Mouse (Mus musculus): ENCODE measurements around the gene Olfr1141.

DNA sequence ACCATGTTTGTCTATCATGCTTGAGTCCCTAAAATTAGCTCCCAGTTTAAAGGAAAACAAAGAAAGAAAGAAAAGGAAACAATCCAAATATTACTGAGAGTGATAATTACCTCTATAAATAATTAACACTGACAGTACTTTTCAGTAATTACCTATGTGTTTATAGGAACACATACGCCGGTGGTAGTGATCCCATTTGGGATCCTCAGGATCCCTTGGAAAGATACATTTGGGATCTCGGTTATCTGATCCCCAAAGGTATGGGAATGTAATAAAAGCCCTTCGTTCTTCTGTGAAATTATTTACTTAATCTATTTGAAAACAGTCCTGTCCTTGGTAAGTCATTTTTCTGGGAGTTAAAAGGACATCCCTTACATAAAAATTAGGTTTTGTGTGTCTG lies 25.4 kb upstream of the Olfr1141 start, which contains the start of gene Olfr152:
- no peak for TF ChIP-seq CTCF (IDR thresholded peaks at IDR 0.05; ENCODE audit: low read depth)
- no peak for TF ChIP-seq EP300 (IDR thresholded peaks at IDR 0.05; ENCODE audit: low read depth)

Data from heart, postnatal 0 days (tissue).